Mouse (Mus musculus) heart, postnatal 0 days (tissue): ENCODE results near the gene Klhl25.

Source experiments
- CTCF ChIP-seq: IDR thresholded peaks from 2 replicates; pipeline ENCODE4 v1.5.1; 2016; ENCODE audit warnings: antibody characterized with exemption, control low read depth, low read depth
- EP300 ChIP-seq: IDR thresholded peaks from 2 replicates; pipeline ENCODE4 v1.6.1; 2016; ENCODE audit warnings: antibody characterized with exemption, low read depth

GRCm38 (mm10) chr7:75905145-75905544, 57.0 kb downstream of the Klhl25 start:
- no peak for TF ChIP-seq CTCF
- no peak for TF ChIP-seq EP300
